ENCODE assay signal across 8 mouse cellular contexts in the genomic region with DNA sequence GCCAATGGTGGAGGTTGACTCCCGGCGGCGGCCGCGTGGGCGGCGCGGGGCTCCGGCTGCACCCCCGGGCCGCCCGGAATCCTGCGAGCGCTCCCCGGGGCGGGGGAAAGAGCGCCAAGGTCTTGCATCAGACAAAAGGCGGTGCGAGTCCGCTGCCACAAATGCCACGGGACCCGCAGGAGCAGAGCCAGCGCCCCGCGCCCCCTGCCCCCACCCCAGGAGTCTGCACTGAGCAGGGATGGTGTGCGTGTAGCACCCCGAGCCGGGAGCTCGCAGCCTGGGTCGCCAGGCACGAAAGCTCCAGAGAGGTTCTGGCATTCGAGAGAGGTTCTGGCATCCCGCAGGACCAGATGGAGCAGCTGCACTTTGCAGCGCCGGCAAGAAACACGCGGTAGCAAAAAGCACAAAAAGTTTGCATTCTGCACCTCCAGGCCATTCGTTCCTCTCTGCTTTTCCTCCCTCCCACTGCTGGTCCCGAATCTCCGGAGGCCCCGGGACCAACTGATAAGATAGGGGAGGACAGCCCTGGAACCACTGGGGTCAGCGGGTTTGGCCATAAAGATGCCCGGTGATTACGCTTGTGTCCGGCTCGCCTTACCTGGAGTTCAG. TPM values are rescaled to one million over a fixed set of nuclear protein-coding genes. Genes with fewer than 3 reads are reported as not detected.
DNase-seq lines count a peak whose midpoint lies in the region; ATAC-seq and TF ChIP-seq lines count a peak whose summit lies in the region.

No protein-coding gene starts in this region.

- TF ChIP-seq CTCF in MEL (IDR thresholded peaks at IDR 0.05 in 2 of 3, conservative IDR thresholded peaks at IDR 0.05 in 1 of 3; ENCODE audit: control insufficient read depth in 1 of 3, insufficient read depth in 1 of 3, low read depth in 2 of 3, low read length in 3 of 3, poor library complexity in 1 of 3, severe bottlenecking in 1 of 3) = no peak

- peak in 1 of 2 experiments; percentile 51; a peak in 1 of 4 replicates for TF ChIP-seq POLR2A in MEL (IDR thresholded peaks at IDR 0.05; ENCODE audit: control insufficient read depth in 1 of 2, insufficient read depth in 1 of 2, low read depth in 1 of 2, low read length in 2 of 2, poor library complexity in 1 of 2)

- H3K9me3 ChIP-seq in MEL (replicated peaks; ENCODE audit: insufficient read depth, low read length) = no peaks in the 10 kb centered on the region
- no peaks in the 10 kb centered on the region for H3K9me3 ChIP-seq in forebrain, embryonic 13.5 days (replicated peaks)

- peak; percentile 71 for ATAC-seq in forebrain, embryonic 13.5 days

- TF ChIP-seq RAD21 in MEL (IDR thresholded peaks at IDR 0.05; ENCODE audit: low read depth, low read length) = no peak

- 2% methylated on average over 45 of the region's 46 CpGs for WGBS in forebrain, embryonic 13.5 days

- H3K36me3 ChIP-seq in MEL (ENCODE audit: control insufficient read depth in 1 of 2, insufficient read depth in 2 of 2, low read length in 2 of 2) = peaks cover 0 to 42% of the 10 kb centered on the region in 2 experiments; a peak in 2 of 4 replicates
- 0 out of 2 replicates have a peak, but pooled peaks cover under 1% of the 10 kb centered on the region for H3K36me3 ChIP-seq in forebrain, embryonic 13.5 days (ENCODE audit: poor library complexity, severe bottlenecking)

- H3K79me2 ChIP-seq in MEL (ENCODE audit: control insufficient read depth, insufficient read depth, low read length, poor library complexity) = peaks cover 40% of the 10 kb centered on the region

- H3K4me2 ChIP-seq in forebrain, embryonic 13.5 days = peak overlapping the region; percentile 93

- H3K4me3 ChIP-seq in MEL (ENCODE audit: control insufficient read depth in 1 of 2, insufficient read depth in 1 of 2, low read depth in 2 of 2, low read length in 2 of 2) = peak overlapping the region; percentile 96 to 97
- peak overlapping the region; percentile 63 for H3K4me3 ChIP-seq in forebrain, embryonic 13.5 days

- peak overlapping the region; percentile 73 for H3K27ac ChIP-seq in MEL (ENCODE audit: control insufficient read depth, low read depth, low read length)
- H3K27ac ChIP-seq in forebrain, embryonic 13.5 days = peak overlapping the region; percentile 45

- peaks cover 14 to 54% of the 10 kb centered on the region in 2 experiments for H3K4me1 ChIP-seq in MEL (ENCODE audit: control insufficient read depth in 1 of 2, insufficient read depth in 2 of 2, low read length in 2 of 2)
- H3K4me1 ChIP-seq in forebrain, embryonic 13.5 days = peaks cover 41% of the 10 kb centered on the region

- peak overlapping the region; percentile 80 for H3K9ac ChIP-seq in MEL (ENCODE audit: control insufficient read depth, low read depth, low read length, poor library complexity, severe bottlenecking)
- H3K9ac ChIP-seq in forebrain, embryonic 13.5 days = peak overlapping the region; percentile 80

- peak; percentile 62 for DNase-seq in MEL (ENCODE audit: low read depth, low spot score)
- DNase-seq in brain, adult 2 months (ENCODE audit: low read depth, low spot score) = peak; percentile 60
- DNase-seq in heart, postnatal 4 days = peak; percentile 49
- peak; percentile 33 for DNase-seq in layer of hippocampus, adult 9-10 months (ENCODE audit: low spot score)
- peak; percentile 42 for DNase-seq in lung, postnatal 14 days
- peak; percentile 65 for DNase-seq in ovary, postnatal 36 days (ENCODE audit: low spot score)
- peak; percentile 56 to 63 for DNase-seq in urinary bladder, postnatal 4 days (ENCODE audit: low spot score in 2 of 2)

- 0 out of 4 replicates have a peak, but pooled peaks of 1 of the 2 experiments have one; percentile 20 for TF ChIP-seq EP300 in MEL (IDR thresholded peaks at IDR 0.05; ENCODE audit: low read depth in 1 of 2, low read length in 2 of 2)

- H3K27me3 ChIP-seq in MEL (ENCODE audit: control insufficient read depth in 1 of 2, insufficient read depth in 2 of 2, low read length in 2 of 2) = no peaks in the 10 kb centered on the region
- H3K27me3 ChIP-seq in forebrain, embryonic 13.5 days = no peaks in the 10 kb centered on the region

TF ChIP-seq in MEL, 35 proteins besides CTCF, POLR2A, EP300 and RAD21:
- no peak for TF ChIP-seq MYB (IDR thresholded peaks at IDR 0.05; ENCODE audit: low read depth, low read length)
- peak; percentile 22; the same call in 1 of the 2 replicates for TF ChIP-seq GATA1 (IDR thresholded peaks at IDR 0.05; ENCODE audit: low read depth, low read length)
- no peak for TF ChIP-seq RCOR1 (IDR thresholded peaks at IDR 0.05; ENCODE audit: low read depth, low read length)
- TF ChIP-seq NELFE (IDR thresholded peaks at IDR 0.05; ENCODE audit: low read depth, low read length) = peak; percentile 57; the same call in 1 of the 2 replicates
- TF ChIP-seq E2F4 (IDR thresholded peaks at IDR 0.05; ENCODE audit: borderline replicate concordance, low read depth, low read length) = 0 out of 2 replicates have a peak, but pooled peaks have one; percentile 12
TF ChIP-seq in MEL: peak in this region for 3.

RNA-seq across cellular contexts. Expression of gene Phgdh, which starts 0.6 kb away (rescaled TPM):
- total RNA-seq in MEL (2012; rRNA removed) = 247 and 310 TPM in 2 replicates
- polyA plus RNA-seq in MEL (2012; ENCODE audit: insufficient read depth in 1 of 2, insufficient read length in 2 of 2, low read depth in 1 of 2, low replicate concordance in 2 of 2, missing spikeins in 1 of 2) = 100 to 1,000 TPM in 1 of 2 experiments, not detected in 1; 303 TPM
- 239 and 277 TPM in 2 replicates for polyA plus RNA-seq in forebrain, embryonic 13.5 days (2015; fragmentation: Nextera tagmentation; extraction: Ambion mirVana)
- total RNA-seq in heart, postnatal 4 days (2021) = 10 to 100 TPM; 11.2 to 13.9 TPM

RNA-seq across cellular contexts. Expression of gene Zfp697, which starts 43.1 kb away (rescaled TPM):
- total RNA-seq in MEL (2012; rRNA removed) = 0.03 and 0.04 TPM in 2 replicates
- not detected for polyA plus RNA-seq in MEL (2012; ENCODE audit: insufficient read depth in 1 of 2, insufficient read length in 2 of 2, low read depth in 1 of 2, low replicate concordance in 2 of 2, missing spikeins in 1 of 2)
- 12.2 and 14.1 TPM in 2 replicates for polyA plus RNA-seq in forebrain, embryonic 13.5 days (2015; fragmentation: Nextera tagmentation; extraction: Ambion mirVana)
- 1 to 10 TPM; 9.4 to 9.8 TPM for total RNA-seq in heart, postnatal 4 days (2021)

RNA-seq across cellular contexts. Expression of gene Hmgcs2, which starts 59.0 kb away (rescaled TPM):
- 0.12 and 0.20 TPM in 2 replicates for total RNA-seq in MEL (2012; rRNA removed)
- under 1 TPM in 1 of 2 experiments, not detected in 1; 0.81 TPM for polyA plus RNA-seq in MEL (2012; ENCODE audit: insufficient read depth in 1 of 2, insufficient read length in 2 of 2, low read depth in 1 of 2, low replicate concordance in 2 of 2, missing spikeins in 1 of 2)
- 2.0 and 2.4 TPM in 2 replicates for polyA plus RNA-seq in forebrain, embryonic 13.5 days (2015; fragmentation: Nextera tagmentation; extraction: Ambion mirVana)
- total RNA-seq in heart, postnatal 4 days (2021) = 100 to 1,000 TPM; 203 to 271 TPM

Comparison
In these comparisons a context has a peak if more than half of its experiments do, and no peak if none do; other contexts are left out.
1. Peak in every context shown above with its lines: DNase-seq, ATAC-seq, H3K4me3 ChIP-seq and H3K27ac ChIP-seq.
2. RNA of gene Phgdh, which starts 0.6 kb away (total RNA-seq): 247 to 310 TPM in MEL; 11.2 to 13.9 TPM in heart, postnatal 4 days; every median in the first group is over 10 times any median in the second.
3. RNA of gene Zfp697, which starts 43.1 kb away (total RNA-seq): 9.4 to 9.8 TPM in heart, postnatal 4 days; 0.03 to 0.04 TPM in MEL; every median in the first group is over 10 times any median in the second.
4. RNA of gene Hmgcs2, which starts 59.0 kb away (total RNA-seq): 203 to 271 TPM in heart, postnatal 4 days; 0.12 to 0.20 TPM in MEL; every median in the first group is over 100 times any median in the second.